Mouse (Mus musculus): ENCODE measurements around the gene Dcaf7. TPM values are rescaled to one million over a fixed set of nuclear protein-coding genes. Genes with fewer than 3 reads are reported as not detected.
"Not testable (repeated sequence)": the region's sequence is repeated elsewhere in the genome, so short reads cannot be mapped to it uniquely, and the experiment has no call there.

The Dcaf7 gene
- polyA plus RNA-seq, 1 experiment from 2014 or later: 43.1 TPM

DNA sequence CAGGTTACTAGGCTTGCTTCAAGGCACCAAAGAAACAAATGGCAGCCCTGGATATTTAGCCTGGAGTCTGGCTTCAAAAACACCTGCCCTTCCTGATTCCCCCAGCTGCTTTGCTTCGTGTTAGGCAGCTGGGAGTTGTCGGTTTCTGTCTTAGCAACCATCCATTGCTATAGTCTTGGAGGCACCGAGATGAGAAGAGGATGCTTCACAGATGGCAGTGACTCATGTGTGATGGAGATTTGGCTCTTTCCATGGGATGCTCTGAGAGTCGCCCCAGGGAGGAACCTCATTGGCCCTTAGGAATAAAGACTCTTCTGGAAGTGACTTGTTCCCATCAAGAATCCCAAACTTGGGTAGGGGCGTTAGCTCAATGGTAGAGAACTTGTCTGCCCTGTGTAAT is 20.2 kb upstream of the Dcaf7 start:
- Histone ChIP-seq H3K4me1 (replicated peaks; ENCODE audit: insufficient read depth, low read length) (peaks cover 6% of the 10 kb centered on the region), H3K27ac (no peak overlapping the region), H3K4me2 (ENCODE audit: low read length) (no peak overlapping the region), H3K27me3 (ENCODE audit: insufficient read depth, low read length) (no peaks in the 10 kb centered on the region), H3K9me3 (replicated peaks; ENCODE audit: low read length) (no peaks in the 10 kb centered on the region), H3K4me3 (replicated peaks; ENCODE audit: low read depth, low read length) (no peak overlapping the region), H3K36me3 (ENCODE audit: insufficient read depth, low read length) (no peaks in the 10 kb centered on the region), H3K9ac (ENCODE audit: low read depth, low read length) (no peak overlapping the region)
- ATAC-seq (replicated peaks; ENCODE audit: low FRiP score, low read depth) (no peak), DNase-seq (ENCODE audit: low spot score) (no peak)
- 76% methylated on average over 5 of the region's 5 CpGs for WGBS
- no peak for TF ChIP-seq CTCF (IDR thresholded peaks at IDR 0.05; ENCODE audit: low read depth)

GRCm38 (mm10) chr11:106020051-106020763 is 16.5 kb upstream of the Dcaf7 start:
- Histone ChIP-seq H3K9ac (ENCODE audit: low read depth, low read length) (no peak overlapping the region), H3K4me3 (replicated peaks; ENCODE audit: low read depth, low read length) (peak overlapping the region; percentile 22), H3K4me1 (replicated peaks; ENCODE audit: insufficient read depth, low read length) (peaks cover 6% of the 10 kb centered on the region), H3K9me3 (replicated peaks; ENCODE audit: low read length) (no peaks in the 10 kb centered on the region), H3K27ac (no peak overlapping the region), H3K36me3 (ENCODE audit: insufficient read depth, low read length) (no peaks in the 10 kb centered on the region), H3K27me3 (ENCODE audit: insufficient read depth, low read length) (no peaks in the 10 kb centered on the region), H3K4me2 (ENCODE audit: low read length) (peak overlapping the region; percentile 56)
- ATAC-seq (replicated peaks; ENCODE audit: low FRiP score, low read depth): peak; percentile 27; the same call in 1 of the 2 replicates
- no peak for TF ChIP-seq CTCF (IDR thresholded peaks at IDR 0.05; ENCODE audit: low read depth)
- no peak for DNase-seq (ENCODE audit: low spot score)
- WGBS: under 1% methylated on average over 50 of the region's 50 CpGs

GRCm38 (mm10) chr11:106025774-106026173 is 10.9 kb upstream of the Dcaf7 start:
- WGBS: 92% methylated on average over 3 of the region's 3 CpGs
- Histone ChIP-seq H3K4me1 (replicated peaks; ENCODE audit: insufficient read depth, low read length) (no peaks in the 10 kb centered on the region), H3K4me2 (ENCODE audit: low read length) (no peak overlapping the region), H3K4me3 (replicated peaks; ENCODE audit: low read depth, low read length) (no peak overlapping the region), H3K27ac (no peak overlapping the region), H3K27me3 (ENCODE audit: insufficient read depth, low read length) (no peaks in the 10 kb centered on the region), H3K9ac (ENCODE audit: low read depth, low read length) (no peak overlapping the region), H3K36me3 (ENCODE audit: insufficient read depth, low read length) (no peaks in the 10 kb centered on the region; the same call in 1 of the 2 replicates), H3K9me3 (replicated peaks; ENCODE audit: low read length) (no peaks in the 10 kb centered on the region)
- ATAC-seq (replicated peaks; ENCODE audit: low FRiP score, low read depth) (no peak), DNase-seq (ENCODE audit: low spot score) (no peak)
- TF ChIP-seq CTCF (IDR thresholded peaks at IDR 0.05; ENCODE audit: low read depth): no peak

GRCm38 (mm10) chr11:106026465-106027151 is 10.1 kb upstream of the Dcaf7 start:
- Histone ChIP-seq H3K36me3 (ENCODE audit: insufficient read depth, low read length) (no peaks in the 10 kb centered on the region; the same call in 1 of the 2 replicates), H3K27ac (no peak overlapping the region), H3K9me3 (replicated peaks; ENCODE audit: low read length) (no peaks in the 10 kb centered on the region), H3K4me3 (replicated peaks; ENCODE audit: low read depth, low read length) (no peak overlapping the region), H3K4me2 (ENCODE audit: low read length) (no peak overlapping the region), H3K9ac (ENCODE audit: low read depth, low read length) (no peak overlapping the region), H3K27me3 (ENCODE audit: insufficient read depth, low read length) (no peaks in the 10 kb centered on the region), H3K4me1 (replicated peaks; ENCODE audit: insufficient read depth, low read length) (no peaks in the 10 kb centered on the region)
- WGBS: 29% methylated on average over 10 of the region's 11 CpGs
- peak; percentile 83 for TF ChIP-seq CTCF (IDR thresholded peaks at IDR 0.05; ENCODE audit: low read depth)
- ATAC-seq (replicated peaks; ENCODE audit: low FRiP score, low read depth) (no peak), DNase-seq (ENCODE audit: low spot score) (peak; percentile 68)

DNA sequence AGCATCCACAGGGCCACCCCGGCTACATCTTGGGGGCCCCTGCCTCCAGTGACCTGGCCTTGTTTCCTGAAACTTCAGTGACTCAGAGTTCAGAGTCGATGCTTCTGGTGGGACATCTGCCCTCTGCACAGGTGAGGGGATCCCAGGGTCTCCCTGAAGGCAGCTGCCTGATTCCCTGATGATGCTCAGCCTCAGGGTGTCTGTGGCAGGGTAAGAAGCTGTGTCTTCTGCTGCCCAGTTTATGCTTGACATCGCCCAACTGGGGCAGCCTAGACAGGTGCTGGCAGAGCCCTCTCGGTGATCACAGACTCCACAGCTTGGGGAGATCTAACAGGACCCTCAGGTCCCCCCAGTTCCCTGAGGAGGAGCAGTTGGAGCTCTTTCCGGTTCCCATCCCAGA is 9.1 kb upstream of the Dcaf7 start:
- Histone ChIP-seq H3K27me3 (ENCODE audit: insufficient read depth, low read length) (no peaks in the 10 kb centered on the region), H3K9me3 (replicated peaks; ENCODE audit: low read length) (no peaks in the 10 kb centered on the region), H3K4me2 (ENCODE audit: low read length) (no peak overlapping the region), H3K4me3 (replicated peaks; ENCODE audit: low read depth, low read length) (no peak overlapping the region), H3K27ac (no peak overlapping the region), H3K4me1 (replicated peaks; ENCODE audit: insufficient read depth, low read length) (no peaks in the 10 kb centered on the region), H3K9ac (ENCODE audit: low read depth, low read length) (no peak overlapping the region), H3K36me3 (ENCODE audit: insufficient read depth, low read length) (no peaks in the 10 kb centered on the region; the same call in 1 of the 2 replicates)
- ATAC-seq (replicated peaks; ENCODE audit: low FRiP score, low read depth): no peak
- TF ChIP-seq CTCF (IDR thresholded peaks at IDR 0.05; ENCODE audit: low read depth): no peak
- WGBS: 86% methylated on average over 5 of the region's 5 CpGs
- DNase-seq (ENCODE audit: low spot score): no peak

DNA sequence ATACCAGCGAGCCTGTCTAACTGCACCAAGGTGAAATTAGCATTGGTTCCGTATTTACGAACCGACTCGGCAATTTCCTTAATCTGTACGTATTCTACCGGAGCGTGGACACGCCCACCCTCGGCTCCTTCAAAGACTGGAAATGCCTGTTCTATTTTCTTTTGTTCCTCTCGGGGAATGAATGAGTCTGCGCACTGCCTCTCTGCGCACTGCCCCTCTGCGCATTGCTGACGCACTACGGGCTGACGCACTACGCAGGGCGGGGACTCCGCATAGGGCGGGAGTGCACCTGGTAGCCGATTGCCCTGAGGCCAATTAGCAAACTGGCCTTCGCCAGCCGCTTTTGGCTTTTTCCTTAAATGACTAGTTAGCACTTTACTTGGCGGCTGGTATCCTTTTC is 4.6 kb upstream of the Dcaf7 start:
- not testable (repeated sequence) for ATAC-seq (replicated peaks; ENCODE audit: low FRiP score, low read depth); DNase-seq (ENCODE audit: low spot score); H3K36me3 ChIP-seq (ENCODE audit: insufficient read depth, low read length); H3K9ac ChIP-seq (ENCODE audit: low read depth, low read length); H3K9me3 ChIP-seq (replicated peaks; ENCODE audit: low read length); H3K4me1 ChIP-seq (replicated peaks; ENCODE audit: insufficient read depth, low read length); H3K27ac ChIP-seq; H3K27me3 ChIP-seq (ENCODE audit: insufficient read depth, low read length)
- Histone ChIP-seq H3K4me3 (replicated peaks; ENCODE audit: low read depth, low read length) (peak overlapping the region; percentile 31), H3K4me2 (ENCODE audit: low read length) (0 out of 2 replicates have a peak overlapping the region, but pooled peaks have one; percentile 30)
- 28% methylated on average over 5 of the region's 25 CpGs for WGBS
